Mouse (Mus musculus) adrenal gland, postnatal 25 days (tissue): ENCODE data around the gene Ryr1. TPM values are rescaled to one million over a fixed set of nuclear protein-coding genes. Genes with fewer than 3 reads are reported as not detected.

Experiments used
- DNase-seq: peaks from one replicate; pipeline ENCODE4 v3.0.0; 2021; ENCODE audit warnings: mixed read lengths
- total RNA-seq: library from RNA; stranded (reverse); gene quantifications from 2 replicates; pipeline ENCODE4 v1.2.3, GENCODE M21; 2021

Ryr1 gene
- total RNA-seq, 1 experiment from 2014 or later = 0.18 TPM

DNA sequence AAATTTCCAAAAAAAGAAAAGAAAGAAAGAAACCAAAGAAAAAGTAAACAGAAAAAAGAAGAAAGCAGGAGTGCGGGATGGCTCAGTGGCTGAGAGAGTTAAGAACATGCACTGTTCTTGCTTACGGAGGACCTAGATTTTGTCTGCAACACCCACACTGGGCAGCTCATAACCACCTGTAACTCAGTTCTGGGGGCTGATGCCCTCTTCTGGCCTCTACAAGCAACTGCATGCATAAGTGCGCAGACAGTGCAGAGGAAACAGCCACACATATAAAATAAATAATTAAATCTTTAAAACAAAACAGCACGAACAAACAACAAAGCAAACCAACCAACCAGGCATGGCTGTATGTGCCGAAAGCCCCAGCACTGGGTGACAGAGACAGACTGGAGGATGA is 92.3 kb downstream of the Ryr1 start:
- DNase-seq = no peak

DNA sequence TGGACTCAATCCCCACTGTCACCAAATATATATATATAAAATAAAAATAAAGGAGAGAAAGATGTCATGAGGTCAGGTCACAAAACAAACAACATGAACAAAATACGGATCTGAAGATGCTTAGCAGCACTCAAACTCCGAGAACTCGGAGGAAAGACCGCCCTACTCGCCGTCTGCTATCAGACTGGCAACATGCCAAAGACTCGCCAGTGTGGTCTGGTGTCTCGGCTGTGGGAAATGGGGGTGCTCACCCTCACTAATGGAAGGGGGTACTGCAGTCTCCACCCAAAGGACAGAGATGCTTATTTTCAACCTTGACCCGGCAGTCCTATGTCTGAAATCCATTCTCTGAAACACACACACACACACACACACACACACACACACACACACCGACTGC is 93.3 kb downstream of the Ryr1 start:
- no peak for DNase-seq

DNA sequence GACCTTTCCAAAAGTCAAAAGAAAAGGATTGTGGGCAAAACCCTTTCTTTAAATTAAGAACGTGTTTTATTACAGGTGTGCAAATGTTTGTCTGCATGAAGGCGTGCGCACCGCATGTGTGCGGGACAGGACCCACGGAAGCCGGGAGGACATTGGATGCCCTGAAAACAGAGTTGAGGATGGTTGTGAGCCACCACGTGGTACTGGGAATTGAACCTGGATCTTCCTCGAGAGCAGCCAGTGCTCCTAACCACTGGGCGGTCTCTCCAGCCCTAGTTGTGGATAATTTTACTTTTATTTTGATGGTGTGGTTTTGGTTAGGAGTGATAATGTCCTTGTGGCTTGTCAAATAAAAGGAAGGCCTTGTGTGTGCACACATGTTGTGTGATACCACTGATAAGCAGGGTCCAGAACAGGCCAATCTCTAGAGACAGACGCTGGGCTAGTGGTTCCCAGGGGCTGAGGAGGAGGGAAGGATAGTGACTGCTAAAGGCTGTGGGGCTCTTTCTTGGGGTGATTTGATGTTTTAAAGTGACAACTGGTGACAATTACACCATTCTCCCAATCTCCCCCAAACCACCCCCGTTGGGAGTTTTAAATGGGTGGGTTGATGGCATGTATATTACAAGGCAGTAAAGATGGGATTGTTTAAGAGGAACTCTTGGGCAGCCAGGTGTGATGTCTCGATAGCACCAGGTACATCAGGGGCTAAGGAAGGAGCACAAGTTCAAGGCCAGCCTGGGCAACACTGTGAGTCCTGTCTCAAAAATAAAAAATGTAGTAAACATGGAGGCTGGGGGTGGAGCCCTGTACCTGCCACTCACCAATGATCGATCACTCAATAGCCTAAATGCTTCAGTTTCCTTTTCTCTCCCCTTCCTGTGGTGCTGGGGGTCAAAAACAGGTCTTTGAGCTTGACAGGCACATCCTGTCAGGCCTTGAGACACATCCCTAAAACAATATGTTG is 95.0 kb downstream of the Ryr1 start:
- no peak for DNase-seq

DNA sequence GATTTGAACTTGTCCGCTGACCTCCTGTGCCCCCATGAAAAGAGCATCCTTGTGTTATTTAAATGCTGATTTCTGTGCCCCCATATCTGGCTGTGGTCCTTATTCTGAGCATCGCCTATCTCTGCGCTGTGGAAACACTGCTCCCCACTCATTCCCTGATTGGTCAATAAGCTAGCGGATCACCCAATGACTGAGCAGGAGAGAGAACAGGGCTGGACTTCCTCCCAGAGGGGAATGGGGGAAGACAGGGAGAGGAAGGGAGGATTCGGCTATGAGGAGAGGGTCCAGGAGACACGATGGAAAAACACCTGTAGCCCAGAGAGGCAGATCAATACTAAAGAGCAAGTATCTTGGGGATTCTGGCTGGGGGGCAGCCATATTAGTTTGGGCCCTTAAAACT is 96.2 kb downstream of the Ryr1 start:
- DNase-seq = no peak

DNA sequence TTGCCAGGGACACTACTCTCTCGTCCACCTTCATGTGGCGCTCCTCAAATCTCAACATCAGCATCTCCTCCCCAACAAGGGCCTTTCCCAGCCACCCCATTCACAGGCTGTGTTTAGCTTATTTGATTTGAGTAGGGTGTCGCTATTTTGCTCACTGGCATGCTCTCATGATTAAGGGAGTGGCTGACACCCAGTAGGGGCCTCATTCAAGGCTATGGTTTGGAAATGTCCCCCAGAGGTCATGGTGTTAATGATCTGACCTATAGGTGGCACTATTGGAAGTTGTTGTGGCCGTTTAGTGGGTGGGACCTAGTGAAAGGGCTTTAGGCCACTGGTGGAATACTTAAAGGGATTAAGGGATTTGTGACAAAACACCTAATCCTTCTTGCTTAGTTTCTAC is 98.2 kb downstream of the Ryr1 start:
- DNase-seq = no peak

DNA sequence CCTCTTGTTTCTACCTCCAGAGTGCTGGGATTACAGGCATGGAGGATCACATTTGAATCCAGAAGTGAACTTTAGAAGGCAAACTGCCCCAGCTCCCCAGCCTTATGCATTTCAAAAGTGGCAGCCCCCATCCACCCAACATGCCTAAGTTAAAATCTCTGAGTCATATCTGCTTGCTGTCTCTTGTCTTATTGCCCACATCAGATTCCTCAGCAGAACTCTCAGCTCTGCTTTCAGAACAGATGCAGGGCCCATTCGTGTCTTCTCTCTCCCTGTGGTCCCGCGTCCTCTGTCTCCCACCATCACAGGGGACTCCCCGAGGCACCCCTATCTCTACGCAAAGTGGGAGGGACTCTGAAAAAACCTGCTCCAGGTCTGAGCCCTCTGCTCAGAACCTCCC is 98.8 kb downstream of the Ryr1 start:
- no peak for DNase-seq

DNA sequence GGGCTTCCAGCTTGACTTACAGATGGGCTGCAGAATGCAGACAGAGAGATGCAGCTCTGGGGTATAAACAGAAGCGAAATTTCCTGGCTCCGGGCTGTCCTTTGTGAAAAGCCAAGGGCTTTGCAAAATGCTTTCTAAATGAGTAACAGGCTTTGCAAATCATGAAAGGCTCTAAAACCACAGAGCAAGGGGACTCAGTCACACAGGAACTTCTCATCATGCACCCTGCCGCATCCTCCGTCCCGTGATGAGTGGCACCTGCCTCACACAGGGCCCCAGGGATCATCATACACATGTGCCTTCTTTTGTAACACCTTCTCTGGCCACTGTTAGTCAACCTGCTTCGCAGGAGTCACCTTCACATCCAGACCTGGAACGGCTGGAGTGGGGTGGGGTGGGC is 99.4 kb downstream of the Ryr1 start:
- no peak for DNase-seq

DNA sequence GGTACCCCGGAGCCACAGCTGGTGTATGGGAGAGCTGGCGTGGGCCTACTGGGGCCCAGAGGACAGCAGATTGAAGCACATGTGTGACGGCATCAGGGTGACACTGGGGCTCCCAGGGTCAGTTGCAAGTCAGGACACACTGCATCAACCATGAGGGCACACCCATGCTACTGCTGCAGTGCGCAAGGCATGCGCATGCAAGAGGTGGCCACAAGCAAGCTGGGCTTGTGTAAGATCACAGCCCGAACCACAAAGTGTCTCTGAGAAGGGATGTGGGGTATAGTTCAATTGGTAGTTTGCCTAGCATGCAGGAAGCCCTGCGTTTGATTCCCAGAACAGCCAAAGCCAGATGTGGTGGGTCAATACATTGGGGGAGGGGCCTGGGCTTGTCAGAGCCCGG is 101.5 kb downstream of the Ryr1 start:
- no peak for DNase-seq

DNA sequence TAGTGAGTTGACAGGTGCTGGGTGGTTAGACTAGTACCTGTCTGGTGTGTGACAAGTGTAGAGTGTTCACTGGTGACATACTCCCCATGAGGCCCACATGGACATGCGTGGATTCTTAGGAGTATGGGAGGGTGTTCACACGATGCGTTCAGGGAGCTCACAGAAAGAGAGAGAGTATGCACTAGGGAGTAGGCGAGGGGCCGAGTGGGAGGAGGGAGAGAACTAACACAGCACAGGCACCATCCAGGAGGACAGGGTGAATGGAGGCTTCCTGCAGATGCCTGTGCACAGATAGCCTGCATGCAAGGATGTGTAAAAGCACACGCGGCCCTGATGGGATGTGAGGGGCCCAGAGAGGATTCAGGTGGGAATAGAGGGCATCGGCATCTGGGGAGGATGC is 102.5 kb downstream of the Ryr1 start:
- no peak for DNase-seq

DNA sequence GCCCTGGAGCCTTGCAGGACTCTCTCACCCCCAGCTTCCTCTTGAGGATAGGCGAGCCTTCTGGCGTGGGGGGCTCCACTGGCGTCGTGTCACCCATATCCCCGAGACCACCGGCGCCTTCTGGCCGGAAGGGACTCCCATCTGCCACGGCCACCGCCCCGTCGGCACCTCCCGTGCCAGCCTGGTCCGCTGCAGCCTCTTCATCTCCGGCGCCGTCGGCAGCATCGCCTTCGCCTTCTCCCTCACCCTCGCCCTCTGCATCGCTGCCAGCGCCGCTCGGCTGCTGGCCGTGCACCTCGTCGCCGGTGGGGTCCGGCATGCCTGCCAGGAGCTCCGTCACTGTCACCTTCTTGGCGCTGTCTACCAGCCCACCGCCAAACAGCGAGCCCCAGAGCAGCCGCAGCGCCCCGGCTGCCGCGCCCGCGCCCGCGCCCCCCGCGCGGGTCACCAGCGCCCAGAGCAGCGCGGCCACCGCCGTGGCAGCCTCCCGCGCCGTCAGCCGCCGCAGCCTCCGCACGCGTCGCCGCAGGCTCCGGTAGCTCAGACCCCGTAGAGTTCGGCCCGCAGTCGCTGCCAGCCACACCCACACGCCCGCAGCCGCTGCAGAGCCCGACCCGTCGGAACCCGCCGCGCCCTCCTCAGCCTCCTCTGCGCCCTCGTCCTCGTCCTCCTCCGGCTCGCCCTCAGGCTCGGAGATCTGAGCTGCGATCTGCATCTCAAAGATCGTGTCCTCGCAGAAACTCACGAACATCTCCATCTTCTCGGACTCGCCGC is 105.3 kb downstream of the Ryr1 start:
- no peak for DNase-seq

DNA sequence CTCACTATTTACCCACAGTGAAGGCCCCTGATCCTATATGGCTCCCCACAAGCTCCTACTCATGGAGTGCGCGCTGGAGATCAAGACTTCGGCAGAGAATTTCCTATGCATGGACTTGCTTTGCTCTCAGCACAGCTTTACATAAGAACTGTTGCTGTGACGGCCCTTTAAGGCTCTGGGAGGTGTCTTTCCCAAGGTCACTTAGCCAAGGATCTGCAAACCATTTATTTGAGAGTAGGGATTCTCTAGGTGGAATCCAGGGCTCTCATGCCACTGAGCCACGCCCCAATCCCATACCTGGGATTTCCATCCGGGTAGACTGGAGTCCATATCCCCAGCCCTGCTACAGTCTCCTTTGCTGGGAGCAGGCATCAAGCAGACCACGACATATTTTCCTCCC is 107.8 kb downstream of the Ryr1 start:
- no peak for DNase-seq

DNA sequence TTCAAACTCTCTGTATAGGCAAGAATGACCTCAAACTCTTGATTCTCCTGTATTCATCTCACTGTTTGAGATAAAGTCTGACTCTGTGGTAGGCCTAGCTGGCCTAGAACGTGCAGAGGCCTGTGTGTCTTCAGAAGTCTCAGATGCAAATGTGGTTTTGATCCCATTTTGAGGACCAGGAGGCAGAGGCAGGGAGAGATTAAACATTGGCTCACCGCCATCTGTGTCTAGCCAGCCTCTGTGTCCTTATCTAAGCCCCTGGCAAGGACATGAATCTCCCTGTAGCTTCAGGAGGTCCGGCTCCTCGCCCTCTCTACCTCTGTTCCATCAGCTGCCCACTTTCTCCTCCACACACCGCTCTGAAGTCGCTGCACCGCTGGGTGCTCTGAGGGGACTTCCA is 108.5 kb downstream of the Ryr1 start:
- no peak for DNase-seq

DNA sequence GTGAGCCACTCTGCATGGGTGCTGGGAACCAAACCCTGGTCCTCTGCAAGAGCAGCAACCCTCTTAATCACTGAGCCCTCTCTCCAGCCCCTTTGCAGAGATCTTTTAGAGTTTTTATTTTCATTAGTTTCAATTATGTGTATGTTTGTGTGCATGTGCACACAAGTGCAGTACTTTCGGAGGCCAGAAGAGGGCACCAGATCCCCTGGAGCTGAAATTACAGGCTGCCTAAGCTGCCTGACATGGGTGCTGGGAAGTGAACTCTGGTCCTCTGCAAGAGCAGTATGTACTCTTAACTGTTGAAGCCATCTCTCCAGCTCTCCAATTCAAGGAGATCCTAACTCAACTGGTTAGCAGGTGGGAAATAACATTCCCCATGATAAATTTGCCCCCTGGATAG is 110.0 kb downstream of the Ryr1 start:
- no peak for DNase-seq

DNA sequence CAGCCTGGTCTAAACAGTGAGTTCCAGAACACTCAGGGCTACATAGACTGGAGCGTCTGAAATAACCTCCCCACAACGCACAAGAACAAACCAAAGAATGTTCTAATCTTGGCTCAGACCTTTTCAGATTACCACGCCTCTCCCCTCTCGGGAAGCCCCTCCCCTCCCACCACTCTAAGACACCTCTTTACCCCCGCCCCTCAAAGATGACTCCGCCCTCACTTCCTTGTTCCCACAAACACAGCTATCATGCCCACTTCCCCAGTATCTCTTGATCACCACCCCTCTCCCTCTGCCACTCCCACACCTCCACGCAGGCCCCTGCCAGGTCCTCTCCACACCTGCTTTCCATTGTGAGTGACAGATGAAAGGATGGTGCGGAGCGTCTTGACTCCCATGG is 116.3 kb downstream of the Ryr1 start:
- no peak for DNase-seq

DNA sequence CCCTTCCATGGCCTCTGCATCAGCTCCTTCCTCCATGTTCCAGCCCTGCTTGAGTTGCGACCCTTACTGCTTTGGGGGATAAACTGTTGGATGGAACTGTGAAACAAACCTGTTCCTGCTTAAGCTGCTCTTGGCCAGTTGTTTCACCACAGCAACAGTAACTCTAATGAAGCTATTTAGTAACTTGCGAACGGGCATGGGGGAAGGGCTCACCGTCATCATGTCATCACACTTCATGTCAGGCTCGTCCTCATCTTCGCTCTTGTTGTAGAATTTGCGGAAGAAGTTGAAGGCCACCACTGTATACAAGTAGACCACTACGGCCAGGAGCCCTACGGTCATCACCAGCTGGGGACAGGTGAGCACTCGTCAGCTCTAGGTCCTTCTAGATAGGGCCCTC is 116.8 kb downstream of the Ryr1 start:
- DNase-seq = no peak

DNA sequence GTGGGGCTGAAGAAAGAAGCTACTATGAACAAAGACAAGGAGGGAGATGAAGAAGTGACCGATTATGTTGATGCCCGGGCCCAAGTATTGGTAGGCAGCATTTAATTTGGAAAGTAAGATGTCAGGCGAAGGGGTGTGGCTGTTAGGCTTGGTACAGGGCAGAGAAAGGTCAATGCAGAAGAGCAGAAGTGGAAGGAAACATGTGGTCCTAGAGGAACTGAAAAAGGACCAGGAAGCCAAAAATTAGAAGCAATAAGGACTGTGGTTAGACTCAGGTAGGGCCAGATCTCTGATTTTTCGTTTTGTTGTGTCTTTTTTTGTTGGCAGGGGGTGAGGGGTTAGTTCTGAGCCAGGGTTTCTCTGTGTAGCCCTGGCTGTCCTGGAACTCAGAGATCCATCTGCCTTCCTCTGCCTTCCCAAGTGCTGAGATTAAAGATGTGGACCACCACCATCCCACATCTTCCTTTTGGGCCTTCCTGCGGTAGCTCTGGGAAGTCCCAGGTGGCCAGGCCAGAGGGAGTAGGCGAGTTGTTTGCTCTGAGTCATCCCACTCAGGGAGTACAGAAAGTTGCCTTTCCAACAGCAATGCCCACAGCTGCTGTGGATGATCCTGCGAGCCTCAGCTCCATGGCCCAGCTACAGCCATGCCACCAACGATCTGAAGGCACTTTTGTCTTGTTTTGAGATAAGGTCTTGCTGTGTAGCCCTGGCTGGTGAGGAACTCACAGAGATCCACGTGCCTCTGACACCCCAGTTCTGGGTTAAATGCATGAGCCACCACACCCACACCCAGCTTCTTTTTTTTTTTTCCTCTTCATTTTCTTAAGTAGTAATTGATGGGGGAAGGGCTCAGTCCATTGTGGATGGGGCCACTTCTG is 117.5 kb downstream of the Ryr1 start:
- no peak for DNase-seq

DNA sequence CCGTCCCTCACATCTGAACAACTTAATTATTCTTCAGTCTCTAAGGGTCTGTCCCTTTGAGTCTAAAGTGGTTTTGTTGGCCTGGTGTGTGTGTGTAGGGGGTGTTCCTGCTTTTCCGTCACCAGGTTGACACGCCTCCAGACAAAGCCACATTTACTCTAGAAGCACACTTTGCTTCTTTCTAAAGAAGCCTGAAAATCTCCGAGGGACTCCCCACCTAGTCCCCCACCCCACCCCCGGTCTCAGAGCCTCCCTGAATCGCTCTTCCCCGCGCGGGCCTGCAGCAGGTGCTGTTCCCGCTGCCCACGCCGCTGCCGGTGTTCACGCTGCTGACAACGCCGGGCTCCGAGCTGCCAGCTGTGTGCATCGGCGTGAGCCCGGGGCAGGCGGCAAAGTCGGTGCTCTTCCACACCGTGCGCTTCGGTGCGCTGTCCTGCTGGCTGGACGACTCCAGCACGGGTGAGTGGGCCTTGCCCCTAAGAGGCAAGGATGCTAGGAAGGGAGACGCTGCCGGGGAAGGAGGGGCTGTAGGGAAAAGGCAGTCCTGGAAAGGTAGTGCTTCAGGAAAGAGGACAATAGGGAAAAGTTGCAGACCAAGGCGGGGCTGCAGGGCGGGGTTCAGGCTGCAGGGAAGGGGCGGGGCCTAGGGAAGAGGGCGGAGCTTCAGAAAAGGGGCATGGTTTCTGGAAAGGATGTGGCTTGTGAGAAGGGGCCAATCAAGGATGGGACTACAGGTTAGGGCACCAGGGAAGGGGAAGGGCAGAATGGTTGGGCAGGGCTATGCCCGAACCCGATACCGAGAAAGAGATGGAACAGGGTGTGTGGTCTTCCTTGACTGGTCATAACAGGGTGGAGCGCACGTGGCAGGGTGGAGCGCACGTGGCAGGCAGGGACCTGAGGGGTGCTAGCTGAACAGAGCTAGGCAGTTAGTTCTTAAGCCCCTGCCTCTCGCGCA is 124.1 kb downstream of the Ryr1 start:
- DNase-seq = peak; percentile 43

DNA sequence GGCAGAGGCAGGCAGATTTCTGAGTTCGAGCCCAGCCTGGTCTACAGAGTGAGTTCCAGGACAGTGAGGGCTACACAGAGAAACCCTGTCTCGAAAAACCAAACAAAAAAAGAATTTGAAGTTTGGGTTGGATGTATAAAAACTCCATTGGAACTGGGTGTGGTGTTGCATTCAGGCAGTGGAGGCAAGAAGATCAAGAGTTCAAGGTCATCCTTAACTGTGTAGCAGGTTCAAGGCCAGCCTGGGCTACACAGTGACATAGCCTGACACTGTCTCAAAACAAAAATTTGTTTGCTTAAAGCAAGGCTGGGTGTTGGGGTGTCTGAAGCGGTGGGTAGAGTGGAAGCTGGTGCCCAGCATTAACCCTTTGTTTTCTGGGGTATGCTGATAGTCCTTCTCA is 131.6 kb downstream of the Ryr1 start:
- DNase-seq = no peak

DNA sequence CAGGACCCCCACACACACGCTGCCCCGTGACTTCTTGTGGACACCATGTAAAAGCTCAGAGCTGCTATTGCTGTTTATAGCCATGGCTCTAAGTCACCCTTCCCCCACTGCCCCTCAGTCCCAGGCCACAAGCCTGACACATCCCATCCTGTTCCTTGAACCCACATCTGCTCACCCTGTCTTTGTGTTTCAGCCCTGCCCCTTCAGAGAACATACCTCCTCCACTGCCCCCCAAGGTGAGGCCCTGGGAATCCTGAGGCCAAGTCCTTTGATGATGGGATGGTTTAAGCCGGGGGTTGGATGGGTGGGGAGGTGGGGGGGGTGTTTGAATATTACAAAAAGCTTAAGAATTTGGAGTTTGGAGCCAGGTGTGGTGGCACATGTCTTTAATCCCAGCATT is 132.0 kb downstream of the Ryr1 start:
- no peak for DNase-seq

DNA sequence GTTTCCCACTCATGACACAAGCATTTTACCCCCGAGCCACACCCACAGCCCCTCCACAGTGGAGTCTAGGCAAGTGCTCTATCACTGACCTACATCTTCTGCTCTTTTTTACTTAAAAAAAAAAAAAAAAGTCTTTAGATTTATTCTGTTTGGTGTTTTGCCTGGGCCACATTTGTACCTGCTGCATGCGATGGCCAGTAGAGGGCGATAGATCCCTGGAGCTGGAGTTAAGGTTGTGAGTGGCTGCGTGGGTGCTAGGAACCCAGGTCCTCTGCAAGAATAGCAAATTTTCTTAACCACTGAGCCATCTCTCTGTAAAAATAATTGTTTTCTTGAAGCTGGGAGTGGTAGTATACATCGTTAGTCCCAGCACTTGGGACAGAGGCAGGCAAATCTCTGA is 133.4 kb downstream of the Ryr1 start:
- DNase-seq = no peak

DNA sequence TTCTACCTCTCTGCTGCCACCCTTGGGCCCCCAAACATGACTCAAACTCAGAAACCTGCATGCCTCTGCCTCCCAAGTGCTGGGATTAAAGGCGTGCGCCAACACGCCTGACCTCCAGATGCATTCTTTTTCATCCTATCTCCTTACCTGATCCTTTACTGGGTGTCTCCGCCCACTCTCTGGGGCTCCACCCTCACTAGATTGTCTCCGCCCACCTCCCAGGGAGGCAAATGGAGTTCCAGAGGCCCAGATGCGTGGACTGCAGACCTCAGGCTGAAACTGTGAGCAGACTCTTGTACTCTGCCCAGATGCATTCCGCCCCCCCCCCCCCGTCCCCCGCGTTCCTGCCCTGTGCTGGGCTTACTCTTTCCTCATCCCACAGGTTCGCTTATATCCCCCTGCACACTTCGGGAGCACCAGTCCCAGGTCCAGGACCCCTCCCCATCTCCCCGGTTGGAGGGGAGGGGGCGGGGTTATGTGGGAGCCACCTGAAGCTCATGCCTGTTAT is 134.2 kb downstream of the Ryr1 start:
- no peak for DNase-seq
